Mouse (Mus musculus): ENCODE measurements around the gene Mlph.

Gene Mlph

DNA sequence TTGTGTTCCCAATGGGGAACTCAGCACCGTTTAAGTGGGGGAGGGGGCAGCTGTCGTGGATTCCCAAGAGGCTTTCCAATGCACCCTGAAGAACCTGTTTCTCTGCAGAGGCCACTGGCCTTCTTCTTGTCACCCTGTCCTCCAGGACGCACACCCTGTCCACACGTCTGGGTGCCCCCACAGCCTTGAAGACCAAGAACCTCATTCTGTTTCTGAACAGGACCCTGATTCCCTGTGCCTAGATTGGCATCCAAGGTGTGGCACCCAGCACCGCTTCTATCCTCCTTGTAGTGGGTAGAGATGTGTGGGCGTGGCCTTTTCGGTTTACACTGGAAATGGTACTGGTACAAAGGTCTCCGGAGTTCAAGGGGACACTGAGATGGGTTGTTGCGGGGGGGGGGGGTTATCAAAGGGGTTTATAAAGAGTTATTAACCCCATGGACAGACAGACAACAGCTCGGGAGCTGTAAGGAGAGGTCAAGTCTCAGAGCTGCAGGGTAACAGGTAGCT is 55.1 kb downstream of the Mlph start:
- DNase-seq (ENCODE audit: low spot score): no peak

GRCm38 (mm10) chr1:90972911-90973573 is 58.2 kb downstream of the Mlph start:
- peak; percentile 95 for DNase-seq (ENCODE audit: low spot score)

DNA sequence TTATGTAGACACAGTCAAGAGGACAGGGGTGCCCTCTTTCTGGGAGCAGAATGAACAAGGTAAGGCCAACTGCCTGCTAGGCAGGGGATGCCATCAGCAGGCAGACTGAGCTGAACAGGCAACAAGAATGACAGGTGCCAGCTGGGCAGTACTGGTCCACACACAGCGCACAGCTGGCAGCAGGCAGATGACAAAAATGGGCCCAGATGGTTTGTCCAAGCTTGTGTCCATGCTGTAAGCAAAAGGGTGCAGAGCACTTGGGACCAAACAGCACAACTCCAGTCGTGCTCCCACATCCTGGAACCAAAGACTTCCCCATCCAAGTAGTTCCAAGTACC is 58.7 kb downstream of the Mlph start:
- DNase-seq (ENCODE audit: low spot score): no peak

DNA sequence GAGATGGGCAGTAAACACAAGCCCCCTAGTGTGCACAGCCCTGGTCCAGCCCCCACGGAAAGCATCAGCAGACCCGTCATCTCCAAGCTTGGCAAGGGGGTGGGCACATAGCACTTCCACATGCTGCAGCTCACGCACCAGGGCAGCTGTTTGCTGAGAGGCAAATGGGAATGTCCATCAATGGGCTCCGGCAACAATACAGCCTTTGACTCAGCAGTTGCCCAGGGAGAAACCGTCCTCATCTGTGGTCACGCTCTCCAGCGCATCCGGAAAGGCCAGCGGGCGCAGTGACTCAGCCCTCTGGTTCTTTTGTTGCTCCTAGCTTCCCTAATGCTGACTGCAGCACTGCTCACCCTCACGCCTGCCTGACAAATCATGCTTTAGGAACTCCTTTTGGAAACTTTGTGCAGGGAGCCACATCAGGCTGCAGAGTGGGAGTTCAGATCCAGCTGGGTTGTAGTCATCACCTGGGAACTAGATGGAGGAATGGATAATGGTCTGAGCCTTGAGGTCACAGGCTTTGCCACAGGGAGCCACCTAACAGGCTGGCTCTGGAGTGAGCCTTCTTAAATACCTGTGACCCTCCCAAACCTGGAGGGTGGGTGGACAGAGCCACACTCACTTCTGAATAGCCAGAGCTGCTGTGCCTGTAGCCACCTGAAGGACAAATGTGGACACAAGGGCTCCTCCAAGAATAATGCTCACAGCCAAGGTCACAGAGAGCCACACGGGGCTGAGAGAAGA is 60.2 kb downstream of the Mlph start:
- peak; percentile 34 for DNase-seq (ENCODE audit: low spot score)

DNA sequence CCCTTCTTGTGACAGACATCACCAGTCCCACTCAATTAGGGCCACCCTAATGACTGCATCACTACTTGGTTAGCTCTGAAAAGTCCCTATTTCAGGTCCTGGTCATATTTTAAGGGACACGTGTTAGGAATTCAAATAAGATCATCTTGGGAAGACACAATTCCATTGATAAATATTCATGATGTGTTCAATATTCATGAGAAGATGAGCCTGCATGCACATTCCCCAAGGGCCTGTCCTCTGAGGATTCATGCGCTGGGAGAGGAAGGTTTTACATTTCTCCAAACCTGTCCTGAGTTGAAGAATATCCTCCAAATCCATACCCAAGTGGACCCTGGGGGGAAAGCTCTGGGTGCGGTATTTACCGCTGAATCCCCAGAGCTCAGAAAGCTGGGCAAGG is 61.1 kb downstream of the Mlph start:
- no peak for DNase-seq (ENCODE audit: low spot score)

- DNase-seq (ENCODE audit: low spot score): no peak
Observed at GRCm38 (mm10) chr1:90980638-90981330, 65.9 kb downstream of the Mlph start.

GRCm38 (mm10) chr1:90981346-90981745 is 66.5 kb downstream of the Mlph start:
- no peak for DNase-seq (ENCODE audit: low spot score)

DNA sequence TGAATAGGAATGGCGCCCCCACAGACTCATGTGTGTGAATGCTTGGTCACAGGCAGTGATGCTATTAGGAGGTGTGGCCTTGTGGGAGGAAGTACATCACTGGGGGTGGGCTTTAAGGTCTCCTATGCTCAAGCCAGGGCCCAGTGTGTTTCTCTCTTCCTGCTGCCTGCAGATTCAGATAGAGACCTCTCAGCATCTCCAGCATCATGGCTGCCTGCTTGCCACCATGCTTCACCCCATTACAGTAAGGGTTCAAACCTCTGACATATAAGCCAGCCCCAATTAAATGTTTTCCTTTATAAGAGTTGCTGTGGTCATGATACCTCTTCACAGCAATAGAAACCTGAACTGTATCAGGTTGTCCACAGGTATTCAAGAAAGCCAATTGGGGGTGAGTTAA is 81.0 kb downstream of the Mlph start:
- no peak for DNase-seq (ENCODE audit: low spot score)

GRCm38 (mm10) chr1:90997136-90997535 is 82.3 kb downstream of the Mlph start:
- no peak for DNase-seq (ENCODE audit: low spot score)

DNA sequence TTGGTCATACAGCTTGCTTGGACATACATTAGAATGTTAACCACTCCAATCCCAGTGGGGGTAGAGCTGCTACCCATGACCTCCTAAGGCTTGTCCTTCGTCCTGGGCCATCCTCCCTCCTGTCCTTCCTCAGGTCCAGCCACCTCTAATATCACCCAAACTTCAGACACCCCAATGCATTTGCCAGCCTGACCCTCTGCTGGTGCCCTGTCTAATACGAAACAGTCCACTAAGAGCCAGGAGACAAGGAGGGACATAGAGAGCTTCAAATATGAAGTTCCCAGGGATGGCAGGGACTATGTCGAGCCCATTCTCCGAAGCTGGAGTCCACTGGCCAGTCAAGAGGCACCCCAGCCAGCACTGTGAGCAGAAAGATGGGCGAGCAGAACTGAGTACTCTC is 82.8 kb downstream of the Mlph start:
- no peak for DNase-seq (ENCODE audit: low spot score)

DNA sequence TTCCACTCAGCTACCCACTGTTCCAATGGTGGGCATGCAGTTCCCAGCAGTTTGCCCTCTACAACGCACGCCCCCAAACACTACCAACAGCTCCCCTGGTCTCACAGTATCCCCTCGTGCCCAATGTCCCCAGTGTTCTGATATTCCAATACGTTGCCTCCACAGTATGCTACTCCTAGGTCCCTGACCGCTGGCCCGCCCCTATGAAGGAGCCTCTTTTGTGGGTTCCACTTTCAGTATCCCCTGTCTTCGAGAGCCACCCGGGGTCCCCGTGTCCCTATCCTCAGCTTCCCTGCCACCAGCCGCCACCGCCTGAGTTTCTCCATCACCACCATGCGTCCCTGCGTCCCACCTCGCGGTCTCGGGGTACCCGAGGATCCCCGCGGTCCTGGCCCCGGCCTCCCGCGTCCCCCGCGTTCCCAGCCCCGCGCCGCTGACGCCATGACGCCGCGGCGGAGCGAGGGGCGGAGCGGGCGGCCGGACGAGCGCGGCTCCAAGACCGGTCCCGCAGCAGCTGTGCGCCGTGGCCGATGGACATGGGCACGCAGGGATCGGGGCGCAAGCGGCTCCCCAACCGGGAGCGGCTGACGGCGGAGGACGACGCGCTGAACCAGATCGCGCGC is 83.5 kb downstream of the Mlph start, which contains the start of gene Lrrfip1:
Lrrfip1 (plus strand) TSS at position 470 of the 623 bp plus-strand sequence.
- peak; percentile 57 for DNase-seq (ENCODE audit: low spot score)

DNA sequence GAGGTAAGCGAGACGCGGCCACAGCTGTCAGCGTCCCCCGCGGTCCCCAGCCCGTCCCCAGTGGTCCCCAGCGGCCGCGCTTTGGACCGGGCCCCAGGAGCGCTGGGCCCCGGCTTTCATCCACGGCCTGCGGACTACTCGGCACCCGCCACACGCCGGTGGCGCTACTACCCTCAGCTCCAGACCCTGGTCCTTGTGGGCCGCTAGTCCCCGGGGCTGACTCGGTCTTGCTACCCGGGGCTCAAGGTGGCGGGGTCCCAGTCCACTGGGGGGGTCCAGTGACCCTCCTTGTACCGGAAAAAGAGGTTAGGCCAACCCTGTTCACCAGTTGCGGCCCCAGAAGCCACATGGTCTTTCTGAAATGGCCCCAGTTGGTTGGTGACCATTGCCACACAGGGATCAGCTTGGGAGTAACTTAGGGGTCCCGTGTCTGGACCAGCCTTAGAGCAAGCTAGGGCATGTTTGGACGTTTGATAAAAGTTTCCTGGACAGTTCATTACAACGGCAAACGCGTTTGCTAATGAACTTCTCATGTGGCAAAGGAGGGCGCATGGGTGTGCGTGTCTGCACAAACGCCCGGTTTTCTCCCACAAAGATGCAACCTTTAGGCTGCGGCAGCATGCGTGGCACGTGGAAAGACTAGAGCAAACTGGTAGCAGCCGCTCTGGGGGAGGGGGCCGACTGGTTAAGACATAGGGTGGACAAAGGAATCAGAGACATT is 84.2 kb downstream of the Mlph start:
- no peak for DNase-seq (ENCODE audit: low spot score)

DNA sequence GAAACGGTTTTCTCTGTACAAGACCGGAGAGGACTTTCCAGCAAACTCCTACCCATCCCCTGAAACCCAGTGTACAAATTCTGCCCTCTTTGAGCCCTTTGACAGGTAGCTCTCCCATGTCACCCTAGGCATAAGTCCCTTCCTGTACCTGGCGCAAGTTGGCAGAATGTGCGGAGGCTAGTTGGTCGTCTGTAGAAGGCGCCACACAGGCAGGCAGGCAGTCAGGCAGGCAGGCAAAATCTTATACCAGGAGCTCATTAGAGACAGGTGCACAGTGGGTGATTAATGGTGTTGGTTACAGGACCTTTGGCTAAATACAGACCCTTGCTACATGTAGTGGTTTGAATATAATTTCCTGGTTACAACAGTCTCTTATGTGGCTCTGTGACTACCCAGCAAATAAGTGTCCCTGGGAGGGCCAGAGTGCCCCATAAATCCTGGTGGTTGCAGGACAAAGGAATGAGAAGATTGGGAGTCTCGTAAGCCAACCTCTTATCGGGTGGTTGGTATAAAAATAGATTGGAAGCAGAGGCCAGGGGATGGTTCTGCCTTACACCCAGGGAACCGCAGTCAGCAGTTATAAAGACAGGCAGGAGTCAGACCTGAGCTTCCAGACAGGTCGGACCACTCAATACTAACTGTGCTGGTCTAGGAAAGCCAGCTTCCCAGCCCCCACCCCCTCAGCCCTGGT is 85.2 kb downstream of the Mlph start:
- DNase-seq (ENCODE audit: low spot score): no peak

All from urinary bladder, postnatal 25 days (tissue).